Mouse (Mus musculus): ENCODE measurements at regions not wholly inside any gene's neighbourhood (a gene's known extent, or its start where the extent isn't known, plus 50 kb on each side); places are given as distances from the start of the nearest gene placed in this dataset.

DNA sequence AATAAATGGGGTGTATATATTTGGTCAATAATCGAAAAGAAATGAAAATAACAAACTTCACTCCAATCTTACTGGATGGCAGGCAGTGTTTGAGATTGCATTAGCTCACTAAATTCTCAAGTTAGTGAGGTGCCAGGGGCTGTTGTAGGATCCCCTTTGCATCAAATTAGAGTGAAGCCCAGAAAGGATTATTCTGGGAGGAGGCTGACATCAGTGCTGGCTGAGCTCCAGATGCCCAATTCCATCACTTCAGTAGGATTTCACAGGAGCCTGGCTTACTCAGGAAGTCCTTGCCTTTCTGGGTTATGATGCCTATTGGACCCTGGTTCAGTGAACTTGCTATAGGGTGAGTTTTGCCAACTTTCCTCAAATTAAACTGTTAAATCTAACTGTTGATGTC is 336.5 kb downstream of the Hs3st1 start:
- TF ChIP-seq POLR2AphosphoS2 (IDR thresholded peaks at IDR 0.05; ENCODE audit: low read length) (no peak), BHLHE40 (IDR thresholded peaks at IDR 0.05; ENCODE audit: borderline replicate concordance, low read depth, low read length) (no peak), MAX (IDR thresholded peaks at IDR 0.05; ENCODE audit: low read length) (no peak), POLR2A (IDR thresholded peaks at IDR 0.05; ENCODE audit: control insufficient read depth in 1 of 2, insufficient read depth in 1 of 2, low read depth in 1 of 2, low read length in 2 of 2, poor library complexity in 1 of 2) (no peak), CHD2 (IDR thresholded peaks at IDR 0.05; ENCODE audit: low read length) (no peak), GATA1 (IDR thresholded peaks at IDR 0.05; ENCODE audit: low read depth, low read length) (no peak), UBTF (IDR thresholded peaks at IDR 0.05; ENCODE audit: borderline replicate concordance, insufficient read depth, low read depth, low read length) (no peak), ZC3H11A (IDR thresholded peaks at IDR 0.05; ENCODE audit: low read depth, low read length) (no peak), TBP (IDR thresholded peaks at IDR 0.05; ENCODE audit: low read depth, low read length) (no peak)
